Mouse (Mus musculus) testis, adult 2 months (tissue): ENCODE data around the gene Fdxacb1. TPM values are rescaled to one million over a fixed set of nuclear protein-coding genes. Genes with fewer than 3 reads are reported as not detected.

Source experiments
- H3K27ac ChIP-seq: fragments of 200-500 bp; 2 replicates; pipeline ENCODE4 v1.5.1; 2012; ENCODE audit warnings: low read depth, low read length; ENCODE audit not compliant: control insufficient read depth, insufficient read depth
- H3K27me3 ChIP-seq: fragments of 200-500 bp; 2 replicates; pipeline ENCODE4 v1.6.1; 2012; ENCODE audit warnings: mild to moderate bottlenecking, low read length, moderate library complexity; ENCODE audit not compliant: control insufficient read depth, insufficient read depth
- H3K36me3 ChIP-seq: fragments of 200-500 bp; 2 replicates; pipeline ENCODE4 v1.6.1; 2012; ENCODE audit warnings: mild to moderate bottlenecking, low read length; ENCODE audit not compliant: control insufficient read depth, insufficient read depth
- H3K4me1 ChIP-seq: fragments of 200-500 bp; 2 replicates; pipeline ENCODE4 v1.6.1; 2012; ENCODE audit warnings: low read length; ENCODE audit not compliant: control insufficient read depth, insufficient read depth
- H3K4me3 ChIP-seq: fragments of 200-500 bp; 2 replicates; pipeline ENCODE4 v1.5.1; 2012; ENCODE audit warnings: low read depth, mild to moderate bottlenecking, low read length, moderate library complexity, mixed read lengths; ENCODE audit not compliant: control insufficient read depth
- CTCF ChIP-seq: fragments of 200-500 bp; IDR thresholded peaks from 2 replicates; pipeline ENCODE4 v1.5.1; 2012; ENCODE audit warnings: low read depth, mild to moderate bottlenecking, inconsistent platforms, low read length, moderate library complexity; ENCODE audit not compliant: control insufficient read depth, insufficient read depth, insufficient replicate concordance
- POLR2A ChIP-seq: fragments of 200-500 bp; IDR thresholded peaks from 2 replicates; pipeline ENCODE4 v1.6.1; 2012; ENCODE audit warnings: low read depth, mild to moderate bottlenecking, inconsistent platforms, low read length, moderate library complexity; ENCODE audit not compliant: control insufficient read depth
- polyA plus RNA-seq: library from polyadenylated mRNA; depleted of rRNA; stranded (reverse); fragments of >200 nt; gene quantifications from 2 replicates; pipeline ENCODE4 v1.2.3, GENCODE M21; 2012; rRNA removed

Gene Fdxacb1
- polyA plus RNA-seq, 1 experiment: 5.3 TPM

DNA sequence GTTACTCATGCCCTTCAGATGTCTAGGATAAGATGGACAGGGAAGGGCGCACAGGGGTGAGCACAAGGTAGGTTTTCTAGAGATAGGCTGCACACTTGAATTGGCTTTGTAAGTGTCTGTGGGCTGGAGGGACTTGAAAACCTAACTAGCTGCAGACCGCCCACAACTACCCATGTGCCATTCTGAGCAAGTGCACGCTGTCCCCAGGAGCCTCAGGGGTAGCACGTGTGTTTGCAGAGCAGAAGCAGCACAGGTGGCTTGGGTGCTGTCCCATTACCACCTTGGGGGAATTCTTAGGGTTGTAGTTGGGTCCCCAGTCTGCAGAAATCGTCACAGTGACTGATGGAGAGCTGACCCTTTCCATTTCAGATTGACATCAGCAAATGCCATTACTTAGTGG lies 54.2 kb downstream of the Fdxacb1 start:
- Histone ChIP-seq H3K4me3 (no peak overlapping the region), H3K27me3 (no peaks in the 10 kb centered on the region), H3K36me3 (no peaks in the 10 kb centered on the region), H3K4me1 (no peaks in the 10 kb centered on the region), H3K27ac (no peak overlapping the region)
- TF ChIP-seq POLR2A: no peak
- TF ChIP-seq CTCF: no peak

Other genes starting within 250 kb of the Fdxacb1 start
- 9.9 and 10.7 TPM in 2 replicates for gene Pts, start 239.5 kb upstream of the Fdxacb1 start, polyA plus RNA-seq
- 0.67 and 0.72 TPM in 2 replicates for gene Il18, start 213.4 kb upstream of the Fdxacb1 start, polyA plus RNA-seq
- gene Bco2, start 213.1 kb upstream of the Fdxacb1 start, polyA plus RNA-seq: 0.67 and 0.89 TPM in 2 replicates
- 3.7 and 6.2 TPM in 2 replicates for gene Tex12, start 206.9 kb upstream of the Fdxacb1 start, polyA plus RNA-seq
- gene Sdhd, start 164.4 kb upstream of the Fdxacb1 start, polyA plus RNA-seq: 61.7 and 75.8 TPM in 2 replicates
- gene Timm8b, start 164.3 kb upstream of the Fdxacb1 start, polyA plus RNA-seq: 512 and 577 TPM in 2 replicates
- 38.2 and 40.3 TPM in 2 replicates for gene Pih1d2, start 150.9 kb upstream of the Fdxacb1 start, polyA plus RNA-seq
- gene Nkapd1, start 150.8 kb upstream of the Fdxacb1 start, polyA plus RNA-seq: 6.0 and 6.4 TPM in 2 replicates
- gene Dlat, start 108.5 kb upstream of the Fdxacb1 start, polyA plus RNA-seq: 36.8 and 39.7 TPM in 2 replicates
- gene Dixdc1, start 28.7 kb upstream of the Fdxacb1 start, polyA plus RNA-seq: 14.1 and 15.0 TPM in 2 replicates
- 1.6 and 2.1 TPM in 2 replicates for gene 2310030G06Rik, start 21.7 kb upstream of the Fdxacb1 start, polyA plus RNA-seq
- 4.4 and 6.0 TPM in 2 replicates for gene Cryab, start 16.9 kb upstream of the Fdxacb1 start, polyA plus RNA-seq
- gene Hspb2, start 15.9 kb upstream of the Fdxacb1 start, polyA plus RNA-seq: 2.3 and 3.6 TPM in 2 replicates
- gene Alg9, start 6.8 kb downstream of the Fdxacb1 start, polyA plus RNA-seq: 31.0 and 40.0 TPM in 2 replicates
- 662 and 684 TPM in 2 replicates for gene 1110032A03Rik, start 7.3 kb downstream of the Fdxacb1 start, polyA plus RNA-seq
- gene Ppp2r1b, start 77.1 kb downstream of the Fdxacb1 start, polyA plus RNA-seq: 77.4 and 80.9 TPM in 2 replicates
- gene Sik2, start 240.8 kb downstream of the Fdxacb1 start, polyA plus RNA-seq: 25.7 and 28.1 TPM in 2 replicates